Mouse (Mus musculus) thymus, adult 2 months (tissue): ENCODE data around the gene Cnfn.

Experiments
- CTCF ChIP-seq: fragments of 200-500 bp; IDR thresholded peaks from 2 replicates; pipeline ENCODE4 v1.5.1; 2012; ENCODE audit warnings: mild to moderate bottlenecking, control low read depth, low read length, moderate library complexity, borderline replicate concordance; ENCODE audit not compliant: control insufficient read depth, poor library complexity, insufficient read depth; ENCODE audit errors: extremely low read depth
- POLR2A ChIP-seq: fragments of 200-500 bp; IDR thresholded peaks from 2 replicates; pipeline ENCODE4 v1.6.1; 2012; ENCODE audit warnings: mild to moderate bottlenecking, low read length, control low read depth, moderate library complexity; ENCODE audit not compliant: control insufficient read depth, poor library complexity, insufficient read depth; ENCODE audit errors: extremely low read depth

GRCm38 (mm10) chr7:25367632-25368293 lies 1.8 kb downstream of the Cnfn start:
- TF ChIP-seq POLR2A (no peak), CTCF (no peak)
